Mouse (Mus musculus): ENCODE data around the gene Mvd. TPM values are rescaled to one million over a fixed set of nuclear protein-coding genes. Genes with fewer than 3 reads are reported as not detected.

Gene Mvd
- polyA plus RNA-seq, 1 experiment from 2014 or later = 40.3 TPM

- no peak within 1 kb of the TSS for H3K27ac ChIP-seq (ENCODE audit: low read length)
- H3K4me1 ChIP-seq (ENCODE audit: control insufficient read depth, insufficient read depth, low read length) = 0 out of 2 replicates have a peak, but pooled peaks cover 6% of the 10 kb centered on the region
- peak within 1 kb of the TSS; percentile 68 for H3K4me2 ChIP-seq (ENCODE audit: low read depth, low read length)
- peak; percentile 89 for ATAC-seq (ENCODE audit: insufficient read depth, low FRiP score)
- H3K36me3 ChIP-seq (ENCODE audit: control insufficient read depth, insufficient read depth, low read length) = no peaks in the 10 kb centered on the region
- 2% methylated on average over 56 of the region's 56 CpGs for WGBS
- peak within 1 kb of the TSS; percentile 62 for H3K9ac ChIP-seq (ENCODE audit: low read length)
- peaks cover 19% of the 10 kb centered on the region for H3K27me3 ChIP-seq (ENCODE audit: control insufficient read depth, insufficient read depth, low read length)
- no peaks in the 10 kb centered on the region for H3K9me3 ChIP-seq (replicated peaks; ENCODE audit: control insufficient read depth, low read length)
- peak within 1 kb of the TSS; percentile 39 for H3K4me3 ChIP-seq (replicated peaks; ENCODE audit: low read length)
Measured at GRCm38 (mm10) chr8:122460524-122461472, 17.6 kb upstream of the Mvd start, which contains the start of gene Snai3. Snai3 (minus strand) TSS chr8:122460733.

GRCm38 (mm10) chr8:122459990-122460389, 16.8 kb upstream of the Mvd start:
- WGBS = 23% methylated on average over 7 of the region's 7 CpGs
- 0 out of 2 replicates have a peak, but pooled peaks cover 6% of the 10 kb centered on the region for H3K4me1 ChIP-seq (ENCODE audit: control insufficient read depth, insufficient read depth, low read length)
- no peaks in the 10 kb centered on the region for H3K36me3 ChIP-seq (ENCODE audit: control insufficient read depth, insufficient read depth, low read length)
- H3K4me3 ChIP-seq (replicated peaks; ENCODE audit: low read length) = peak overlapping the region; percentile 39
- peak overlapping the region; percentile 62 for H3K9ac ChIP-seq (ENCODE audit: low read length)
- H3K27ac ChIP-seq (ENCODE audit: low read length) = no peak overlapping the region
- ATAC-seq (ENCODE audit: insufficient read depth, low FRiP score) = no peak
- H3K4me2 ChIP-seq (ENCODE audit: low read depth, low read length) = peak overlapping the region; percentile 68
- H3K9me3 ChIP-seq (replicated peaks; ENCODE audit: control insufficient read depth, low read length) = no peaks in the 10 kb centered on the region
- peaks cover 19% of the 10 kb centered on the region for H3K27me3 ChIP-seq (ENCODE audit: control insufficient read depth, insufficient read depth, low read length)

DNA sequence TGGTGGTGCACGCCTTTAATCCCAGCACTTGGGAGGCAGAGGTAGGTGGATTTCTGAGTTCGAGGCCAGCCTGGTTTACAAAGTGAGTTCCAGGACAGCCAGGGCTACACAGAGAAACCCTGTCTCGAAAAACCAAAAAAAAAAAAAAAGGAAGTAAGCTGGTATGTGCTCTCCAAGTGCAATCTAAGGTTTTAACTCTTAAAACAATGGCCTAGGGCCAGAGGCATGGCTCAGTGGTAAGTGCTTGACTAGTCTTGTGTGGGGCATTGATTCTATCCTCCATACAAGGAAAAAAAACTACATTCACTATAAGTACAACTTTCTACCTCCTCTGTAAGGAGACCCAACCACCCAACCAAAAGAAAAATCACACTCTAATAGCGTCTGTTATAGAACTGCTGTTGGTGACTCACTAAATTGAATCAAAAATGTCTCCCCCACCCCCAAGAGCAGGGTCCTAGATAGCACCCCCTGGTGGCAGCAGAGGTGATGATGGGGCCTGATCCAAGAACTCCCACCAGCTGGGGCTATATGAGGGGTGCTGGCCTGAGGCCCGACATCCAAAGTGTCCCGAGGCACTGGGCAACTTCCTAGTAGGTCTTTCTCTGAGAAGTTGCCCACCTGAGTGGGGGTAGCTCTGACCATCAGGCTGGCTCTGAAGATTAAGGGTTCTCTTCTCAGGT, 16.1 kb upstream of the Mvd start:
- no peak overlapping the region for H3K9ac ChIP-seq (ENCODE audit: low read length)
- WGBS = 59% methylated on average over 6 of the region's 6 CpGs
- H3K36me3 ChIP-seq (ENCODE audit: control insufficient read depth, insufficient read depth, low read length) = no peaks in the 10 kb centered on the region
- no peak overlapping the region for H3K27ac ChIP-seq (ENCODE audit: low read length)
- peaks cover 19% of the 10 kb centered on the region for H3K27me3 ChIP-seq (ENCODE audit: control insufficient read depth, insufficient read depth, low read length)
- H3K4me3 ChIP-seq (replicated peaks; ENCODE audit: low read length) = no peak overlapping the region
- no peaks in the 10 kb centered on the region for H3K9me3 ChIP-seq (replicated peaks; ENCODE audit: control insufficient read depth, low read length)
- no peak overlapping the region for H3K4me2 ChIP-seq (ENCODE audit: low read depth, low read length)
- no peak for ATAC-seq (ENCODE audit: insufficient read depth, low FRiP score)
- H3K4me1 ChIP-seq (ENCODE audit: control insufficient read depth, insufficient read depth, low read length) = 0 out of 2 replicates have a peak, but pooled peaks cover 6% of the 10 kb centered on the region

- ATAC-seq (ENCODE audit: insufficient read depth, low FRiP score) = no peak
- H3K4me2 ChIP-seq (ENCODE audit: low read depth, low read length) = no peak overlapping the region
- 67% methylated on average over 11 of the region's 11 CpGs for WGBS
- H3K4me3 ChIP-seq (replicated peaks; ENCODE audit: low read length) = no peak overlapping the region
- H3K4me1 ChIP-seq (ENCODE audit: control insufficient read depth, insufficient read depth, low read length) = 0 out of 2 replicates have a peak, but pooled peaks cover 6% of the 10 kb centered on the region
- H3K27ac ChIP-seq (ENCODE audit: low read length) = no peak overlapping the region
- no peaks in the 10 kb centered on the region for H3K9me3 ChIP-seq (replicated peaks; ENCODE audit: control insufficient read depth, low read length)
- no peaks in the 10 kb centered on the region for H3K36me3 ChIP-seq (ENCODE audit: control insufficient read depth, insufficient read depth, low read length)
- H3K27me3 ChIP-seq (ENCODE audit: control insufficient read depth, insufficient read depth, low read length) = peaks cover 19% of the 10 kb centered on the region
- no peak overlapping the region for H3K9ac ChIP-seq (ENCODE audit: low read length)
Measured at GRCm38 (mm10) chr8:122457171-122457570, 13.9 kb upstream of the Mvd start.

GRCm38 (mm10) chr8:122454409-122454808, 11.2 kb upstream of the Mvd start:
- ATAC-seq (ENCODE audit: insufficient read depth, low FRiP score) = no peak
- H3K27me3 ChIP-seq (ENCODE audit: control insufficient read depth, insufficient read depth, low read length) = peaks cover 6% of the 10 kb centered on the region
- H3K4me2 ChIP-seq (ENCODE audit: low read depth, low read length) = no peak overlapping the region
- no peaks in the 10 kb centered on the region for H3K36me3 ChIP-seq (ENCODE audit: control insufficient read depth, insufficient read depth, low read length)
- H3K9me3 ChIP-seq (replicated peaks; ENCODE audit: control insufficient read depth, low read length) = no peaks in the 10 kb centered on the region
- no peaks in the 10 kb centered on the region for H3K4me1 ChIP-seq (ENCODE audit: control insufficient read depth, insufficient read depth, low read length)
- no peak overlapping the region for H3K9ac ChIP-seq (ENCODE audit: low read length)
- no peak overlapping the region for H3K4me3 ChIP-seq (replicated peaks; ENCODE audit: low read length)
- WGBS = 83% methylated on average over 6 of the region's 6 CpGs
- H3K27ac ChIP-seq (ENCODE audit: low read length) = no peak overlapping the region

DNA sequence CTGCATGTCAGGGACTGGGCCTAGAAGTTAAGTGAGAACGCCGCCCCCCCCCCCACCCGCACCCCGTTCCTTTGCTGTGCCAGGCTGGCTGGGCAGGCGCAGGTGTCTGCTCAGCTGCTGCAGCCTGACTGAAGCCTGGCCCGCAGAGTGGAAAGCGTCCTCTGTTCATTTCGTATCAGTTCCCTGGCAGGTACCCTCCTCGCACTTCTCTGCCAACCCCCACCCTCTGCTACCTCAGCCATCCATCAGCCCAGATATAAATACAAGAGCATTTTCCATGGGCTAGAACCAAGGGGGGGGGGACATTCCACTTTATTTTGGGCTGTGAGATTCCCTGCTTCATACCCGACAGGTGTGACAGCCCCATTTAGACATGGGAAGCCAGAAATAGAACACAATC, 8.9 kb upstream of the Mvd start:
- no peaks in the 10 kb centered on the region for H3K9me3 ChIP-seq (replicated peaks; ENCODE audit: control insufficient read depth, low read length)
- whole genome bisulfite sequencing = 88% methylated on average over 10 of the region's 10 CpGs
- no peak overlapping the region for H3K27ac ChIP-seq (ENCODE audit: low read length)
- no peak overlapping the region for H3K4me3 ChIP-seq (replicated peaks; ENCODE audit: low read length)
- no peak overlapping the region for H3K9ac ChIP-seq (ENCODE audit: low read length)
- H3K36me3 ChIP-seq (ENCODE audit: control insufficient read depth, insufficient read depth, low read length) = no peaks in the 10 kb centered on the region
- H3K4me2 ChIP-seq (ENCODE audit: low read depth, low read length) = no peak overlapping the region
- no peaks in the 10 kb centered on the region for H3K4me1 ChIP-seq (ENCODE audit: control insufficient read depth, insufficient read depth, low read length)
- no peaks in the 10 kb centered on the region for H3K27me3 ChIP-seq (ENCODE audit: control insufficient read depth, insufficient read depth, low read length)
- no peak for ATAC-seq (ENCODE audit: insufficient read depth, low FRiP score)

GRCm38 (mm10) chr8:122451161-122451703, 8.0 kb upstream of the Mvd start:
- Histone ChIP-seq H3K9me3 (replicated peaks; ENCODE audit: control insufficient read depth, low read length) (no peaks in the 10 kb centered on the region), H3K27me3 (ENCODE audit: control insufficient read depth, insufficient read depth, low read length) (no peaks in the 10 kb centered on the region), H3K4me2 (ENCODE audit: low read depth, low read length) (no peak overlapping the region), H3K4me3 (replicated peaks; ENCODE audit: low read length) (no peak overlapping the region), H3K4me1 (ENCODE audit: control insufficient read depth, insufficient read depth, low read length) (no peaks in the 10 kb centered on the region; the same call in 1 of the 2 replicates), H3K27ac (ENCODE audit: low read length) (no peak overlapping the region), H3K9ac (ENCODE audit: low read length) (no peak overlapping the region), H3K36me3 (ENCODE audit: control insufficient read depth, insufficient read depth, low read length) (no peaks in the 10 kb centered on the region)
- ATAC-seq (ENCODE audit: insufficient read depth, low FRiP score) = no peak
- 55% methylated on average over 7 of the region's 7 CpGs for WGBS

GRCm38 (mm10) chr8:122445203-122445602, 2.0 kb upstream of the Mvd start:
- ATAC-seq (ENCODE audit: insufficient read depth, low FRiP score) = no peak
- Histone ChIP-seq H3K27ac (ENCODE audit: low read length) (no peak overlapping the region), H3K9me3 (replicated peaks; ENCODE audit: control insufficient read depth, low read length) (no peaks in the 10 kb centered on the region), H3K36me3 (ENCODE audit: control insufficient read depth, insufficient read depth, low read length) (no peaks in the 10 kb centered on the region), H3K9ac (ENCODE audit: low read length) (no peak overlapping the region), H3K4me3 (replicated peaks; ENCODE audit: low read length) (no peak overlapping the region), H3K4me2 (ENCODE audit: low read depth, low read length) (peak overlapping the region; percentile 83; the same call in 1 of the 2 replicates), H3K4me1 (ENCODE audit: control insufficient read depth, insufficient read depth, low read length) (peaks cover 21% of the 10 kb centered on the region), H3K27me3 (ENCODE audit: control insufficient read depth, insufficient read depth, low read length) (no peaks in the 10 kb centered on the region)
- WGBS = 53% methylated on average over 3 of the region's 3 CpGs
